8 mouse cellular contexts compared by ENCODE assay signal in genomic region chr16:50732082-50733006, GRCm38 (mm10).
A peak's percentile ranks its signal among the peaks of the same experiment; 100 is the strongest.
DNase-seq lines count a peak whose midpoint lies in the region; ATAC-seq and TF ChIP-seq lines count a peak whose summit lies in the region.

No protein-coding gene starts in this region.

- peak; percentile 97 for DNase-seq in CD4-positive, CD25-positive, alpha-beta regulatory T cell, adult 2 months (ENCODE audit: low read depth, low spot score)
- DNase-seq in fibroblast of lung, adult 2 months (ENCODE audit: low read depth): peak; percentile 87
- peak; percentile 94 to 95 for DNase-seq in kidney, postnatal 25 days
- peak; percentile 52 to 68 (median 55) for DNase-seq in liver, embryonic 14.5 days (ENCODE audit: low read depth in 3 of 3, low spot score in 3 of 3)
- peak; percentile 92 for DNase-seq in neural tube, embryonic 11.5 days (ENCODE audit: low spot score)
- DNase-seq in stomach, postnatal 0 days (ENCODE audit: low spot score): peak; percentile 94

- no peaks in the 10 kb centered on the region; the same call in 1 of the 2 replicates for H3K4me1 ChIP-seq in brown adipose tissue, adult 24 weeks (ENCODE audit: control insufficient read depth, insufficient read depth, insufficient read length, low read length)
- H3K4me1 ChIP-seq in heart, embryonic 14.5 days (ENCODE audit: control insufficient read depth in 2 of 2, insufficient read depth in 2 of 2, low read length in 2 of 2): peaks cover 0 to 5% of the 10 kb centered on the region in 2 experiments; a peak in 2 of 4 replicates
- peaks cover 0 to 7% of the 10 kb centered on the region in 2 experiments; a peak in 3 of 4 replicates for H3K4me1 ChIP-seq in liver, embryonic 14.5 days (replicated peaks; ENCODE audit: control insufficient read depth in 2 of 2, insufficient read depth in 2 of 2, low read length in 1 of 2)
- H3K4me1 ChIP-seq in neural tube, embryonic 11.5 days (ENCODE audit: control insufficient read depth, insufficient read depth, low read length): no peaks in the 10 kb centered on the region
- H3K4me1 ChIP-seq in stomach, postnatal 0 days (replicated peaks; ENCODE audit: control insufficient read depth, insufficient read depth): no peaks in the 10 kb centered on the region

- H3K27me3 ChIP-seq in heart, embryonic 14.5 days (ENCODE audit: control insufficient read depth, insufficient read depth, low read length): no peaks in the 10 kb centered on the region
- peaks cover 4% of the 10 kb centered on the region; the same call in 1 of the 2 replicates for H3K27me3 ChIP-seq in liver, embryonic 14.5 days (ENCODE audit: control insufficient read depth, insufficient read depth, low read length)
- H3K27me3 ChIP-seq in neural tube, embryonic 11.5 days (ENCODE audit: control insufficient read depth, insufficient read depth, low read length): 0 out of 2 replicates have a peak, but pooled peaks cover 2% of the 10 kb centered on the region
- H3K27me3 ChIP-seq in stomach, postnatal 0 days (ENCODE audit: control insufficient read depth, insufficient read depth, low read length): no peaks in the 10 kb centered on the region

- peak overlapping the region; percentile 60; the same call in 1 of the 2 replicates for H3K27ac ChIP-seq in brown adipose tissue, adult 24 weeks (replicated peaks; ENCODE audit: low read depth, low read length)
- H3K27ac ChIP-seq in heart, embryonic 14.5 days (replicated peaks in 1 of 2; ENCODE audit: control insufficient read depth in 1 of 2, insufficient read depth in 1 of 2, low read depth in 2 of 2, low read length in 2 of 2): peak overlapping the region; percentile 71 to 74
- H3K27ac ChIP-seq in liver, embryonic 14.5 days: no peak overlapping the region
- H3K27ac ChIP-seq in neural tube, embryonic 11.5 days (ENCODE audit: low read depth, low read length): no peak overlapping the region
- peak overlapping the region; percentile 69 for H3K27ac ChIP-seq in stomach, postnatal 0 days (replicated peaks)

- no peak for TF ChIP-seq CTCF in liver, embryonic 14.5 days (IDR thresholded peaks at IDR 0.05; ENCODE audit: low read depth)
- TF ChIP-seq CTCF in stomach, postnatal 0 days (IDR thresholded peaks at IDR 0.05; ENCODE audit: low read depth): no peak

- under 1% methylated on average over 58 of the region's 58 CpGs for WGBS in heart, embryonic 14.5 days
- under 1% methylated on average over 58 of the region's 58 CpGs for WGBS in liver, embryonic 14.5 days (ENCODE audit: insufficient replicate concordance)
- WGBS in neural tube, embryonic 11.5 days: under 1% methylated on average over 58 of the region's 58 CpGs
- WGBS in stomach, postnatal 0 days: under 1% methylated on average over 58 of the region's 58 CpGs

- no peaks in the 10 kb centered on the region for H3K9me3 ChIP-seq in heart, embryonic 14.5 days (ENCODE audit: control insufficient read depth, low read length)
- no peaks in the 10 kb centered on the region for H3K9me3 ChIP-seq in liver, embryonic 14.5 days (ENCODE audit: control insufficient read depth, low read length)
- no peaks in the 10 kb centered on the region for H3K9me3 ChIP-seq in neural tube, embryonic 11.5 days (ENCODE audit: control insufficient read depth, low read length)
- no peaks in the 10 kb centered on the region for H3K9me3 ChIP-seq in stomach, postnatal 0 days (ENCODE audit: control insufficient read depth, low read length)

- TF ChIP-seq EP300 in liver, embryonic 14.5 days (IDR thresholded peaks at IDR 0.05; ENCODE audit: low read depth): no peak
- TF ChIP-seq EP300 in stomach, postnatal 0 days (optimal IDR thresholded peaks at IDR 0.05): no peak

- ATAC-seq in heart, embryonic 14.5 days (ENCODE audit: insufficient number of reproducible peaks, insufficient read depth, low FRiP score, low read depth): peak; percentile 94
- ATAC-seq in liver, embryonic 14.5 days (ENCODE audit: insufficient read depth): peak; percentile 89
- ATAC-seq in neural tube, embryonic 11.5 days (ENCODE audit: insufficient read depth, low FRiP score, low TSS enrichment): peak; percentile 94
- ATAC-seq in stomach, postnatal 0 days (ENCODE audit: low FRiP score, low TSS enrichment): peak; percentile 97

- peak overlapping the region; percentile 74 for H3K9ac ChIP-seq in heart, embryonic 14.5 days (ENCODE audit: low read length)
- H3K9ac ChIP-seq in liver, embryonic 14.5 days (replicated peaks): peak overlapping the region; percentile 34
- H3K9ac ChIP-seq in neural tube, embryonic 11.5 days (ENCODE audit: low read length): peak overlapping the region; percentile 29
- H3K9ac ChIP-seq in stomach, postnatal 0 days (ENCODE audit: low read length): peak overlapping the region; percentile 69

- H3K36me3 ChIP-seq in heart, embryonic 14.5 days (ENCODE audit: control insufficient read depth, insufficient read depth, low read length): peaks cover 7% of the 10 kb centered on the region
- H3K36me3 ChIP-seq in liver, embryonic 14.5 days (replicated peaks; ENCODE audit: control insufficient read depth, insufficient read depth, low read depth): no peaks in the 10 kb centered on the region
- no peaks in the 10 kb centered on the region for H3K36me3 ChIP-seq in neural tube, embryonic 11.5 days (ENCODE audit: control insufficient read depth, insufficient read depth, low read length)
- no peaks in the 10 kb centered on the region for H3K36me3 ChIP-seq in stomach, postnatal 0 days (ENCODE audit: control insufficient read depth, insufficient read depth, low read length)

- H3K4me2 ChIP-seq in heart, embryonic 14.5 days (ENCODE audit: low read length): peak overlapping the region; percentile 96
- peak overlapping the region; percentile 84 for H3K4me2 ChIP-seq in liver, embryonic 14.5 days (ENCODE audit: low read depth)
- peak overlapping the region; percentile 91 for H3K4me2 ChIP-seq in neural tube, embryonic 11.5 days (ENCODE audit: low read depth)
- peak overlapping the region; percentile 84 for H3K4me2 ChIP-seq in stomach, postnatal 0 days (replicated peaks; ENCODE audit: low read depth)

- H3K4me3 ChIP-seq in brown adipose tissue, adult 24 weeks (ENCODE audit: insufficient read depth, low read depth, low read length): peak overlapping the region; percentile 82
- peak overlapping the region; percentile 67 to 77 for H3K4me3 ChIP-seq in heart, embryonic 14.5 days (ENCODE audit: control insufficient read depth in 1 of 2, insufficient read depth in 1 of 2, low read depth in 1 of 2, low read length in 2 of 2)
- H3K4me3 ChIP-seq in liver, embryonic 14.5 days (ENCODE audit: insufficient read depth in 1 of 2, low read depth in 2 of 2, low read length in 2 of 2): peak overlapping the region; percentile 63 to 76
- H3K4me3 ChIP-seq in neural tube, embryonic 11.5 days (ENCODE audit: low read depth, low read length): peak overlapping the region; percentile 62
- H3K4me3 ChIP-seq in stomach, postnatal 0 days (ENCODE audit: low read depth, low read length): peak overlapping the region; percentile 70

Comparison
In these comparisons a context has a peak if more than half of its experiments do, and no peak if none do; other contexts are left out.
1. H3K27ac ChIP-seq: peak in brown adipose tissue, adult 24 weeks (single experiment), heart, embryonic 14.5 days (2 of 2) and stomach, postnatal 0 days (single experiment); none in liver, embryonic 14.5 days (single experiment) and neural tube, embryonic 11.5 days (single experiment).
2. Peak in every context shown above with its lines, with median percentiles within 50 percentile points of each other: DNase-seq, H3K4me3 ChIP-seq, ATAC-seq, H3K4me2 ChIP-seq and H3K9ac ChIP-seq.